In the genomic region with DNA sequence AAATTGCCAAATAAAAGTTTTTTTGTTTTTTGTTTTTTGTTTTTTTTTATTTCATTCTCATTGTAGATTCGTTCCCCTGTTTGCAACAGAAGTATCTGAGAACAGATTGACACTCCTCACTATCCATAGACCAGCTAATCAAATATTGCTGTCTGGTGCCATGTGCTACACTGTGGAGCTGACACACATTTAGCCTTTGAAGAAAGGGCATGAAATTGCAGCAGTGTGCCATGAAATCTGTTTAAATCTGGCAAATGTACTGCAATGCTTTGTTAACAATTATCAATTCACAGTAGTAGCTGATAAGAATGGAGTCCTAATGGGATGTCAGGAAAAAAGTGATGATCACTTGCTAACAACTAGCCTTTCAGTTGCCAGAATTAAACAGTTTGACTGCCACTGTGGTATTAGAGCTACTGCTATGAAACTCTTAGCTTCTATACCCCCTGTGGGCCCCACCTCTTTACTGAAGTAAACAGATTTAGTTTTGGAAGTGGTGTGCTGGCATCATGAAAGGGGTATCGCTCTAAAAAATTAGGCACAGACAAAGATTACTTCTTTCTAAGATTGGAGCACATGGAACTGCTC, we compare ENCODE assay signal across 26 mouse cellular contexts. TPM values are rescaled to one million over a fixed set of nuclear protein-coding genes. Genes with fewer than 3 reads are reported as not detected.
DNase-seq lines count a peak whose midpoint lies in the region; ATAC-seq lines count a peak whose summit lies in the region.
"Had no signal": no experiment of that assay in that cellular context is flagged by ENCODE, and none has a peak within 500 bp of the region (broad histone marks: within the 10 kb centered on the region; RNA-seq: fewer than 3 reads in every experiment).

No protein-coding gene starts in this region.

- 77% methylated on average over 2 of the region's 2 CpGs for WGBS in forebrain, embryonic 15.5 days
- 85% methylated on average over 2 of the region's 2 CpGs for WGBS in forebrain, embryonic 10.5 days
- WGBS in midbrain, embryonic 14.5 days = 48% methylated on average over 2 of the region's 2 CpGs
- WGBS in midbrain, embryonic 10.5 days = 85% methylated on average over 2 of the region's 2 CpGs

- DNase-seq in forebrain, embryonic 10.5 days (ENCODE audit: extremely low spot score, low spot score) = no peak
- peak; percentile 2 to 54 for DNase-seq in layer of hippocampus, postnatal 14 days (ENCODE audit: low spot score in 2 of 2)
- DNase-seq in layer of hippocampus, adult 9-11 months = no peak
- peak; percentile 12 for DNase-seq in midbrain, embryonic 14.5 days
- DNase-seq in midbrain, embryonic 10.5 days (ENCODE audit: low spot score) = no peak
- no peak for DNase-seq in adipocyte (ENCODE audit: low spot score)
- DNase-seq: adrenal gland, adult 2 months; adrenal gland, postnatal 14 days; B cell, adult 2 months; cerebellum, adult 18-20 months; cerebellum, adult 9-10 months; cerebellum, postnatal 14 days; gastrocnemius, postnatal 25 days; heart, adult 18-20 months; heart, postnatal 10 days; heart, postnatal 36 days had no signal

- H3K4me1 ChIP-seq in forebrain, embryonic 15.5 days = no peaks in the 10 kb centered on the region
- H3K4me1 ChIP-seq in forebrain, embryonic 10.5 days = no peaks in the 10 kb centered on the region
- H3K4me1 ChIP-seq in midbrain, embryonic 14.5 days (ENCODE audit: control insufficient read depth, insufficient read depth, low read length) = no peaks in the 10 kb centered on the region
- H3K4me1 ChIP-seq in midbrain, embryonic 10.5 days = no peaks in the 10 kb centered on the region
- H3K4me1 ChIP-seq: heart, embryonic 15.5 days had no signal

- no peaks in the 10 kb centered on the region for H3K27me3 ChIP-seq in forebrain, embryonic 15.5 days
- no peaks in the 10 kb centered on the region for H3K27me3 ChIP-seq in forebrain, embryonic 10.5 days (ENCODE audit: poor library complexity, severe bottlenecking)
- H3K27me3 ChIP-seq in midbrain, embryonic 14.5 days (ENCODE audit: control insufficient read depth, insufficient read depth, low read length) = no peaks in the 10 kb centered on the region
- H3K27me3 ChIP-seq in midbrain, embryonic 10.5 days (ENCODE audit: low read depth, poor library complexity, severe bottlenecking) = no peaks in the 10 kb centered on the region
- H3K27me3 ChIP-seq: CH12.LX; heart, embryonic 12.5 days; heart, embryonic 15.5 days; Patski had no signal

- H3K27ac ChIP-seq in forebrain, embryonic 15.5 days (replicated peaks) = no peak overlapping the region
- H3K27ac ChIP-seq in forebrain, embryonic 10.5 days = no peak overlapping the region
- no peak overlapping the region for H3K27ac ChIP-seq in midbrain, embryonic 14.5 days (replicated peaks; ENCODE audit: low read depth, low read length)
- H3K27ac ChIP-seq in midbrain, embryonic 10.5 days (replicated peaks) = no peak overlapping the region
- H3K27ac ChIP-seq: heart, embryonic 15.5 days; hindbrain, embryonic 14.5 days; hindbrain, postnatal 0 days had no signal

- no peak overlapping the region for H3K4me3 ChIP-seq in forebrain, embryonic 15.5 days
- no peak overlapping the region for H3K4me3 ChIP-seq in forebrain, embryonic 10.5 days
- H3K4me3 ChIP-seq in midbrain, embryonic 14.5 days (replicated peaks; ENCODE audit: low read depth, low read length) = no peak overlapping the region
- no peak overlapping the region for H3K4me3 ChIP-seq in midbrain, embryonic 10.5 days
- H3K4me3 ChIP-seq: heart, embryonic 12.5 days; heart, embryonic 15.5 days had no signal

- peak; percentile 68 for ATAC-seq in forebrain, embryonic 15.5 days (replicated peaks)
- no peak for ATAC-seq in midbrain, embryonic 14.5 days (ENCODE audit: low FRiP score, low TSS enrichment)
- ATAC-seq: hindbrain, postnatal 0 days; inflammation-experienced regulatory T-cells, adult 6 months; intestine, embryonic 16.5 days; Patski had no signal

- H3K36me3 ChIP-seq in forebrain, embryonic 15.5 days = no peaks in the 10 kb centered on the region
- no peaks in the 10 kb centered on the region for H3K36me3 ChIP-seq in forebrain, embryonic 10.5 days (replicated peaks)
- no peaks in the 10 kb centered on the region for H3K36me3 ChIP-seq in midbrain, embryonic 14.5 days (ENCODE audit: control insufficient read depth, insufficient read depth, low read length)
- no peaks in the 10 kb centered on the region for H3K36me3 ChIP-seq in midbrain, embryonic 10.5 days
- H3K36me3 ChIP-seq: G1E; heart, embryonic 12.5 days; heart, embryonic 15.5 days had no signal

- H3K9me3 ChIP-seq in forebrain, embryonic 15.5 days = no peaks in the 10 kb centered on the region
- H3K9me3 ChIP-seq in forebrain, embryonic 10.5 days = peaks cover under 1% of the 10 kb centered on the region; the same call in 1 of the 2 replicates
- no peaks in the 10 kb centered on the region for H3K9me3 ChIP-seq in midbrain, embryonic 14.5 days (ENCODE audit: control insufficient read depth, low read length)
- no peaks in the 10 kb centered on the region for H3K9me3 ChIP-seq in midbrain, embryonic 10.5 days (replicated peaks)
- H3K9me3 ChIP-seq: G1E; heart, embryonic 12.5 days; heart, embryonic 15.5 days had no signal

- no peak overlapping the region for H3K4me2 ChIP-seq in forebrain, embryonic 15.5 days (replicated peaks)
- H3K4me2 ChIP-seq in midbrain, embryonic 14.5 days (ENCODE audit: low read length) = no peak overlapping the region
- H3K4me2 ChIP-seq: heart, embryonic 12.5 days; heart, embryonic 15.5 days; hindbrain, embryonic 14.5 days had no signal

- no peak overlapping the region for H3K9ac ChIP-seq in forebrain, embryonic 15.5 days (replicated peaks)
- H3K9ac ChIP-seq in midbrain, embryonic 14.5 days (replicated peaks; ENCODE audit: low read length) = no peak overlapping the region
- H3K9ac ChIP-seq: heart, embryonic 12.5 days; heart, embryonic 15.5 days; hindbrain, embryonic 14.5 days had no signal

RNA-seq across cellular contexts. Expression of a gene that starts 41.3 kb away (rescaled TPM):
- 391 and 395 TPM in 2 replicates for polyA plus RNA-seq in forebrain, embryonic 15.5 days (2015; fragmentation: Nextera tagmentation; extraction: Ambion mirVana)
- 180 and 193 TPM in 2 replicates for polyA plus RNA-seq in forebrain, embryonic 10.5 days (2016; fragmentation: Nextera tagmentation; extraction: Ambion mirVana)
- 100 to 1,000 TPM; 246 to 254 TPM for total RNA-seq in layer of hippocampus, postnatal 14 days (2021)
- 332 and 356 TPM in 2 replicates for polyA plus RNA-seq in midbrain, embryonic 14.5 days (2014; fragmentation: Nextera tagmentation; extraction: Ambion mirVana)
- polyA plus RNA-seq in midbrain, embryonic 10.5 days (2016; fragmentation: Nextera tagmentation; extraction: Ambion mirVana) = 218 and 233 TPM in 2 replicates

Comparison
In these comparisons a context has a peak if more than half of its experiments do, and no peak if none do; other contexts are left out.
1. DNase-seq: peak in layer of hippocampus, postnatal 14 days (2 of 2) and midbrain, embryonic 14.5 days (single experiment); none in forebrain, embryonic 10.5 days (single experiment), layer of hippocampus, adult 9-11 months (single experiment), midbrain, embryonic 10.5 days (single experiment) and adipocyte (single experiment).